Mouse (Mus musculus): ENCODE measurements around the gene Clec9a.

Gene Clec9a

DNA sequence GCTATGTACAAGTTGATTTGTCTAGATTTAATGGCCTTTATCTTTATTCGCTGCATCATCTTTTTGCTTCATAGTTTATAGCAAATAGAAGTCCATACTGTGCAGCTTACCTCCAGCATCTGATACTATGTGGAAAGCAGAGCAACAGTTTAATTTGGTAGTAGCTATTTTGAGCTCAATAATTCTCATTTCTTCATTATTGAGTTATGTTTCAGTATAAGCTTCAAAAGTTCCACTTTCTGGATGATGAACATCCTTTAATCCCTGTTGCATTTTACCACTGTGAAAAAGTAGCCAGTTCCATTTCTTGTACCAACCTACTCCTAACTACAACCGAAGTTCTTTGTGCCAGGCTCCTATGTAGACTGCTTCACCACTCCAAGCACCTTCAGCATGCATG, at the start of gene Clec9a:
Gene Clec9a, plus strand, starts transcription at position 301 of the 400 bp plus-strand sequence.
- DNase-seq: no peak

DNA sequence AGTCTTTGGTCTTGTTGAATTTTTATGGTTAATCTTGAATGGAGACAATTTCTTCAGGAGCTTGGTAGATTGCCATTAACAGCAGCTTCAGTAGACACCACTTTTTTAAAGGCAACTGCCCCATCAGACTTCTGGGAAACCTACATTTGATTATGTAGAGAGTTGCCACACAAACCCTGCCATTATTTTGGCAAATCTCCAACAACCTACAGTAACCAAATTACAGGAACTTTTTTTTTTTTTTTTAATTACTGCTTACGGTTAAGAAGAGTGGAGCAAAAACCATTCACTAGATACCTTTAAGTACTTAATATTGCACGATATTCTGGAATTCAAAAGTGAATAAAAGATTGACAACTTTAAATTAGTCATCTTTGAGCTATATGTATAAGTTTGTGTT, 49.1 kb upstream of the Clec9a start:
- DNase-seq: no peak

DNA sequence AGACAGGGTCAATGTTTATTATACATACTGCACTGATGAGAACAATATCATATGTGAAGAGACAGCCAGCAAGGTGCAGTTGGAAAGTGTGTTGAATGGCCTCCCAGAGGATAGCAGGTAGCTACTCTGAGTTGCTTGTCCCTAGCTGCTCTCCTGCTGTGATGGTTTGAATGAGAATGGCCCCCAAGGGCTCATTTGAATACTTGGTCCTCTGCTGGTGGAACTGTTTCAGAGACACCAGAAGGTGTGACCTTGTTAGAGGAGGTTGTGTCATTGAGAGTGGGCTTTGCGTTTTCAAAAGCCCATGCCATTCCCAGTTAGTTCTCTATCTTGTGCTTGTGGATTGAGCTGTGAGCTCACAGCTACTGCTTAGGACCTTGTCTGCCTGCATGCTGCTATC, 44.7 kb upstream of the Clec9a start:
- DNase-seq: no peak

DNA sequence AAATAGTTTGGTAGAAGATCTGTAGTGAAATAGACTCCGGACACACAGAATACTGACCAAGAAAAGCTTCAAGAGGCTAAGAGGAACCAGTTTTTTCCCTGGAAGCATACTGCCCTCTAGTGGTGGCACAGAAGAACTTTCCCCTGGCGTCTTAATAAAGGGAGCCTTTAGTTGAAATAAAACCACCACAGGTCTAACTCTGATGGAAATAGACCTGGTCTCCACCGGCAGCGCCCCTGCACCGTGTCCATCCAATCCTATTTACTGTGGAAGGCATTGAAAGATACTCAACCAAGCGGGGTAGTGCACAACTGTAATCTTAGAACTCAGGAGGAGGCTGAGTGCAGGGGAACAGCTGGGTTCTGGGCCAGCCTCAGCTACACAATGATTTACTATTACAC, 42.7 kb upstream of the Clec9a start:
- DNase-seq: peak; percentile 6

DNA sequence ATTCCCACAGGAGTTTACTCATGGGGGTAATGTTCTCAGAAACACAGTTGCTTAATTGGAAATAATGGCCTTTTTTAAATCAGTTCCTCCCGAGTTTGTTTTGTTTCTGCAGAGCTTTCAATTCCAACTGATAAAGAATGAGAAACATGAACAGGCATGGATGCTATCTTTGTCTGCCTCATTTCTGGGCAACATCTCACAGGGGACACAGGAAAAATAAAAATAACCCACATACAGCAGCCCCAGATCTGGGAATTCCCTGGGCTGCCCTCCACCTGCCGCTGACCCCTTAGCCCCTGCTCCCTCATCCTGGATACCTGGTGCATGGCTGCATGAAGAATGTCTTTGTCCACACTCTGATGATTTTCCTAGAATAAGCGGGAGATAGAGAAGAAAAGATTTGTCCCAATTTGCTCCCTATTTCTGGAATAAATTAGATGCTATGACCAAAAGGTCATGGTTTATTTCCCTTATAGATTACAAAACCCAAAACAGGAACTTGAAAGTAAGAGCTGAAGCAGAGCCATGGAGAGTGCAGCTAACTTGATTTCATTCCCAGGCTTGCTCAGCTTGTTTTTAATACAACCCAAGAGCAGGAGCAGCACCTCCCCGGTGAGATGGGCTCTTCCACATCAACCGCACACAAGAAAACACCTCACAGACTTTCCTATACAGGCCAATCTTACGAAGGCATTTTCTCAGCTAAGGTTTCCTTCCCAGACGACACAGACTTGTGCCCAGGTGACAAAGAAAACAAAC, 39.1 kb upstream of the Clec9a start:
- DNase-seq: no peak

DNA sequence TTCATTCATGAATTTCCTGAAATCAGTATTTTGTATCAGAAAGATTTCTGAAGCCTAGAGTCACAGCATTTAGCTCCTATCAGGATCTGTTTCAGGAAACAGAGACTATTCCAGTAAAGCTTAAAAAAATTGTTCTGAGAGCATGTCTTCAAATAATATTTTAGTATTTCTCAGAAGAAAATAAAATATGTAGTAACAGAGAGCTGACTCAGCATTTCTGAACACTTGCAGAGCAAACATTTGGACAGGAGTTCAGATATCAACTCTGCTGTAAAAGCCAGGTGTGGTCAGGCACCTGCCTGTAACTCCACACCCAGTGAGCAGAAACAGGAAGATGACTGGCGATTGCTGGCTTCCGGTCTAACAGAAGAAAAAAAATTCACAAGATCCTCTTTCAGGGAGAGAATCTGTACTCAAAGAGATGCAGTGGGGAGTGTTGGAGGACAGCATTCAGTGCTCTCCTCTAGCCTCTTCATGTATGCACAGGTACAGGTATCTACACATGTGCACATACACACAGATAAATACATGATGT, 33.7 kb upstream of the Clec9a start:
- no peak for DNase-seq

DNA sequence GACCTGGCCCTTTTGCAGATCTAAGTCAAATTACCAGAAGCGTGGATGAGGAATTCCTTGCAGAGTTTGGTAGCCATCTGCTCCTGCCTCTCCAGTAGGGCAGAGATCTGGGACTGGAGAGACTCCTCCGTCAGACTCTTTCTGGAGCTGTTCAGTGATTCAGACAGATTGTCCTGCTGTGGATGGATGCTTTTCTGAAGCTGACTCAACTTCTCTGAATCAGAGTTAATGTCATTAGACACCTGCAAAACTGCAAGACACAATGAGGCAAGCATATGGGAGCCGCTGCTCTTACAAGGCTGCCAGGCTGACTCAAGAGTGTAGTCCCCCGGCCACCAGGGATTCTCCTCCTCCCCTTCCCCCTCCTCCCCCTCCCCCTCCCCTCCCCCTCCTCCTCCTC, 28.2 kb upstream of the Clec9a start:
- DNase-seq: no peak

DNA sequence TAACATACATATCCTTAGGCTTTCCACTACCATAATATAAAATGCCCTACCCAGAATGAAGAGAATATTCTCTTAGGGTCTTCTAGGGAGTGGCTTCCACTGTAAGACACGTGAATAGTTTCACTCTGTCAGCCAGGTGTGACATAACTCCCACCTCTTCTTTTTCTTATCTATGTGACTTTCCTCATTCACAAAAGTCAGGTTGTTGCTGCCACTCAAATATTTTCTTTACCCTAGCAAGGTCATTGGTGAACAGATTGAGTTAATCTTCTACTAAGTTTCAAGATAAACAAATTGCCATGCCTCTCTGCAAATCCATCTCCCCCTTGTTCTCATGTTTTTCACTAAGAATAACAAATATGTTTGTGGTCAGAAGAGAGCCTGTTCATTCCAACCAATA, 26.9 kb upstream of the Clec9a start:
- no peak for DNase-seq

DNA sequence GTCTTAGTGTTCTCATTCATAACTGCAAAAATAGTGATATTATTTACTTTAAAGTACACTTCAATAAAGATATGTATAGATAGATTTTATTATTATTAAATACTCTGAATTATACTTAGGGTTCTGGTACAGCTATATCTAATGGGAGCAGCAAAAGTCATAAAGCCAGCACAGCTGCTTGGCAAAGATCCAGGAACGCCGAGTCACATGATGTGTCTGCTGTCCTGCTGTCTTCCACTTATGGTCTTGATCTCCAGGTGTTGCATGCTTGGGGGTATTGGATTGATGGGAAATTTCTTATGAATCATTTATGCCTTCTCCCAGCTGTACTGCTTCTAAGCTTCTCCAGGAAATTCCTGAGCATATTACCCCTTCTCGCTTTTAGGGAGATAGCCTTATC, 25.2 kb upstream of the Clec9a start:
- no peak for DNase-seq

DNA sequence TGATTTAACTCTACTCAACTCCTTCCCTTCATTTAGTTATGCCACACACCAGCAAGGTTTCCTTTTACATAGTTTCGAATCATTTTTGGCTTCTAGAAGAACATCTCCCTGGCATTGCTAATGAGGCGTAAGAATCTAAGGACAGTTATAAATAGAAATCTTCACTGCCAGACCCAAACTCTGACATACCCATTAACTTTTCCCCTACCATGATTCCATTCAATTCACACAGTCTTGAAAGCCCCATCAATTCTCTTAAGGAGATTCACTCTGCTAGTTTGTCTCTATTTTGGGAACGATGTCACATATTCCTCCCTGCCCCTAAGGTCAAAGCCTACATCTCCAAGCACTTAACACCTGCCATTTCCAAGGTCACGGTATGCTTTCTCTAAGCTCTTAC, 23.7 kb upstream of the Clec9a start:
- DNase-seq: no peak

DNA sequence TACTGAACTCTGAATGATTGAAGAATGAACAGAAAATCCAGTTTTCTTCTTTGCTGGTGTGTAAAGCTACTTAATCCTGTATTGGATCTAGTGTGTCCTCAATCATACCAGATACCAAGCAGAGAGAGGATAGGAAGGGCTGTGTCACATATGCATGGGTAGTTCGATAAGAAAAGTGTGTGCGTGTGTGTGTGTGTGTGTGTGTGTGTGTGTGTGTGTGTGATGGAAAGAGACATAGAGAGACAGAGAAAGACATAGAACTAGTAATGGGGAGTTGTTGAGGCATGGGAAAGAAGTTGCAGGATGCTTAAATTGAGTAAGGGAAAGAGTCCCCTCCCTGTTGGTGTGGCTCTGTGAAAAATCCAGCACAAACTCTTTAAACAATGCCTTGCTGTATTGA, 22.9 kb upstream of the Clec9a start, which contains the start of gene Clec12b:
Gene Clec12b, minus strand, starts transcription at position 101 of the 400 bp plus-strand sequence.
- DNase-seq: no peak

DNA sequence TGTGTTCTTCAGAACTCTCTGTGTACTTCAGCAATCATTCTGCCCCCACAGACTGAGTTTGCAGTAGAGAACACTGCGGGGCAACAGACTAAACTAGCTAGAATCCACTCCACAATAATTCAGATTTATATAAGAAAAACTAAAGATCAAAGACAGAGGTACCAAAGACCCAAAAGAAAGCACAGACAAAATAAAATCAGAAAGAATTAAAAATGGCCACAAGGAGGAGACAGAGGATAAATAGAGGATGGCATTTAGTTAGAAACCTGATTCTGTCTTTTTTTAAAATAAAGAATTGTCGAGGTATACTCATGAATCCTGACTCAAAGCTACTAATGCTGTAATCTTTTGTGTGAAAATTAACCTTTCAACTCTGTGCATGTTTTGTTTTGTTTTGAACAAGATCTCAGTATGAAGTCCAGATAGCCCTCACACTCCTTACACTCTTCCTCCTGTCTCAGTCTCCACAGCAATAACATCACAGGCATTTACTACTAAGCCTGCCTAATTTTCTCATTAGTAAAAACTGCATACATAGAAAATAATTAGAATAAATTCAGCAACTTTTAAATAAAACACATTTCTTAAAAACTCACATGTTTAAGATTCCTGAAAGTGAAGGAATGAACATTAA, 15.5 kb upstream of the Clec9a start:
- no peak for DNase-seq

DNA sequence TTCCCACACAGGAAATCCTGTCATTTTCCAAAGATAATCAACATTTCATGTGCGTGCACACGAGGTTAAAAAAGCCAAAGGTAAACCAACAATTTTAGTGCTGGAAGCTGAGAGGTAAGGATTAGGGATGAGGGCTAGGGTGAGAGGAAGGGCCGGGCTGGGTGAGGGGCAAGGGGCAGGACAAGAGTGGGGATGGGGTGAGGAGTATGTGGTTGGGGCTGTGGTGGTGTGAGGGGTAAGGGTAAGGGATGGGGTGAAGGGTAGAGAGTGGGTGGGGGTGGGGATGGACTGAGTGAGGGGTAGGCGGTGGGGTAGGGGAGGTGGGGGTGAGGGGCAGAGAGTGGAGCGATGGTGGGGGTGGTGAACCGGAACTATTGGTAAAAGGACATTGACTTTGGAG, 14.9 kb upstream of the Clec9a start:
- no peak for DNase-seq

DNA sequence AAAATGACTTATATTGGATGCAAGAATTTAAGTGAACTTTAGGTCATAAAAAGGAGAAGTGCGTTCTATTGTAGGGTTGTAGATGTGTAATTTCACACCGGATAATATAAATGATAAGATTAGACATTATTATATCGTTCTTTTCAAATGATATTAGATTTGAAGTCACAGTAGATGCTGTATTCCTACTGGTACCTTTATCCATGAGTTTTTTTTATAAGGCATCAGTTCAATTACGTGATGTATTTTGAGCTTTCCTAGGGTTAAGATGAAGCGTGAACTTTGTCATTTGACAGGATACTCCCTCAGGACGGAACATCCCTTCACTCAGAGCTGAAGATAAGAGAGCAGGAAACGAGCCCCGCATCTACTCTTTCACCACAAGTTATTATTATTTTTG, 11.7 kb upstream of the Clec9a start, which contains the start of gene Clec1b:
Gene Clec1b, plus strand, starts transcription at position 301 of the 400 bp plus-strand sequence.
- no peak for DNase-seq

DNA sequence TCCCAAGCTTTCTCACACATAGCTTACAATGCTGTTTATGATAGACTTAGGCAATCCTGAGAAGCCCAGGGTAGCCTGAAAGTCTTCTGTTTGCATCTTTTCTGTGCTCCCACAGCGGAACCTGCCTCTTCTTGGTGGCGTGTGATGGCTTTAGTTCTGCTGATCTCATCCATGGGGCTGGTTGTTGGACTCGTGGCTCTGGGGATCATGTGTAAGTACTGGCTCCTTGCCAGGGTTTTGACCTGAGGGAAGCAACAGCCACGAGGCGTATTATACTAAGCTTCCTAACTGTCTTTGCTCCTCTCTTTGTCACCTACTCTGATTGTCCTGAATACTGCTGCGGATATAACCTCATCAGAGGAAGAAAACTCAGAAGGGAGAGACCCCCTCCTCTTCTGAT, 8.7 kb upstream of the Clec9a start:
- no peak for DNase-seq

DNA sequence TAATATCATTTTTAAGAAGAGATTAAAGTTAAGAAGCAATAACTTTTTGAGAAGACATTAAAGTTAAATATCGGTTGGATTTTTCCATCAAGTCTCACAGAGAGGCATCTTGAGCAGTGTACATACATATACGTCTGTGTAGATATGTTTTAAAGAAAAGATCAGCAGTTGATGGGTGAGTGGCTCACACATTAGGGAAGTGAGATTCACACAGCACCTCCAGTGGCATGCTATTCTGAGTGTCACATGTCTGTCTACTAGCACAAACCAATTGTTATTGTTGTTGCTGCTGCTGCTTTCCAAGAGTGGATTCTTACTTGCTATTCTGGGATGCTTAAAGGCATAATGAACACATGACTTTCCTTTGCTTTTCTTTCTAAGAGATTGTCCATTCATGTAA, 6.3 kb upstream of the Clec9a start:
- DNase-seq: no peak

DNA sequence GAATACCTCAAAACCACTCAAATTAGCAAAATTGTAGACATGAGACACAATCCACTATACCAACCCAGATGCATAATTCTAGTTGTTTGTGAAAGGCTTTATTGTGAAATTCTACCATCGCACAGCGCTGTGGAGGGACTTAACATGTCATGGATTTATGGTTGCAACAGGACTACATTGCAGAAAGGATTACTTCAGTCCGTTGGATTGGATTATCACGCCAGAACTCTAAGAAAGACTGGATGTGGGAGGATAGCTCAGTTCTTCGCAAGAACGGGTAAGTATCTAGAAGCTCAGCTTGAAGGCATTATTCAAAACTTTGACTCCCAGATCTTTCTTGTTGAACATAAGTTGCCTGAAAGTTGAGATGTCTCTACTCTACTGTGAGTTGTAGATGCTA, 5.3 kb upstream of the Clec9a start:
- no peak for DNase-seq

DNA sequence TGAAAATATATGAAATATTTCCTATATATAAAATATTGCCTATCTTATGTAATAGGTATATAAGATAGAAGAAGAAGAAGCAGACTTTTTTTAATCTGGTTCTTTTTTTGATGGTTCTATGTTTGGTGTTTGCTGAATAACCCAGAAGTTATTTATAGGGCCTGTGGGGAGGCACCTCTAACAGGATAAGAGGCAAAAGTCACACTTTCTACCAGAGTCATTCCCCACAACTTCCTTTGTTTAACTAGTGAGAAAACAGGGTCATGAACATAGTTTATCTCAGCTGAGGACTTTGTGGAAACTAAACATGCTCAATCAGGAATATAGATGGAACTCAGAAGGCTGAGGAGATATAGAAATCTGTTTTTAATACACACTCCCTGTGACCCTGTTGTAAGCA, 2.7 kb upstream of the Clec9a start:
- no peak for DNase-seq

DNA sequence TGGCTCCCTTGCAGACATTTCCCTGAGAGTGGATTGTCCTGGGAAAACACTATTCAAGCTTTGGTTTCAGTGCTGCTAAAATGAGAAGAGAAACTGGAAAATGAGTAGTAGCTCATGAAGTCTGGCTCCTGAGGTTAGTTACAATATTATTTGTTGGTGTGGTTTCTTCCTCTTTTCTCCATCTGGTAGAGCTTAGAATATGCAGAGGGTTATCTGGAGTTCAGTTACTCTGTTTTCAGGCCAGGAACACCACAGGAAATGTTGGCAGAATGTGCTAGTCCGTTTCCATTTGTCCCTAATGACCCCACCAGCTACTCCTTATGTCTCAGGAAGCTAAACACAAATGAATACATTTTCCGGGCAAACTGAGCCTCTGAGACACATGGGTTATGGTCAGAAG, 1.3 kb upstream of the Clec9a start:
- no peak for DNase-seq

DNA sequence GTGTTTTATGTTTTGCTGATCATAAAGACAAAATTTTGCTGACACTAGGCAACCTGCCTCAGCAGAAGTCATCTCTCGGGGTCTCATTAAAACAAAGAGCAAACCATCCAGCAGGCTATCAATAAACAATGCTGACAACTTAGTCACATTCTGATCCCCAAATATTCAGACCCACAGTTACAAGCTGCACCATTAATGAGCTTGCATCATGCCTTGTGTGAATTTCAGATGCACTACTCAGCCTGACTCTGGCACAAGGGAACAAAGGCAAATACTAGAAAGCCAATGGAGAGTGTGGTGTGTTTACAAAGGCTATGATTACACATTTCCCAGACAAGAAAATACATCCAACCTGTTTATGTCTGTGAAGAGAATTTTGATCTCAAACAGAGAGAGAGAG, 5.5 kb downstream of the Clec9a start:
- DNase-seq: no peak

DNA sequence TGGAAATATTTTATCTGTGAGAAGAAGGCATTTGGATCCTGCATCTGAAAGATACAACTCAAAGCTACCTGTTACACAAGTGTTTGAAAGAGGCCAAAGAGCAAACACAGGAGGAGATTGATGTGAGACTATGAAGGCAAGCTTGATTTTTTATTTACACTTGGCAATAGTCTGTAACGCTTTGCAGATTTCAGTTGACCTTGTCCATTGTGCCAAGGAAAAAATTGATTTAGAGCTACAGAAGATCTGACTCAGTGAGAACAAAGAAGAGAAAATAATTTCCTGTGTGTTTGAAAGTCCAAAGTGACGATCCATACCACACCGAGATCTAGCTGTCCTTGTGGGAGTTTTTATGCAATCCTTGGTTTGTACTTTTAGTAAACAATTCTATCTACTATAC, 13.6 kb downstream of the Clec9a start:
- no peak for DNase-seq

DNA sequence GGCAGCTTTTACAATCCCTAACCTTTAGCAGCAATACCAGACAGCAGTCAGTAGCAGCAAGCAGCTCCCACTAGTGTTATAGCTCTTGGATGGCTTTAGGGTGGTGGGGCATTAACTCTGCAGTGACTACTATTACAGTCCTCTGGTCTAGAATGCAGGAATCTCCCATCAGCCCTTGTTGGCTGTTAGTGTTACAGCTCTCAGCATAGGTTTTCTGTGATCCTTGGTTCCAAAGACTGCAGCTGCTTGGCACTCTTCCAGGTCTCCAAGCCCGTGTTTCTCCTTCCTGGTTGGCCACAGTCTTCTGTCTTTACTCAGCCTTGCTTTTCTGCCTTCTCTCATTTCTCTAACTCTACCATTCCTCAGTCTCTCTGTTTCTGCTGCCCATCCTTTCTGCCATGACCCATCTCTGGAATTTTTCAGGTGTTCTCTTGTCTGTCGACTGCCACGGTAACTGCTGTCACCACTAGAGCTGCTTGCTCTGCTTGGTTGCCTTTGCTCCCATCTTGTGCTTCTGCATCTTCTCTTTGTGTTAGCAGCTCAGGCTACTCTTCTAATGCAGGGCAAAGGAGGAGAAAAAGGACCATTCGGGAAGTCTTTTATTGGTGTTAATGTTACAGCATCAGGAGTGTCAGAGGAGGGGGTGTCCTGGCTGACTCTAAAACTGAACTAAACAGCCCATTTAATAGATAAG, 14.5 kb downstream of the Clec9a start:
- no peak for DNase-seq

DNA sequence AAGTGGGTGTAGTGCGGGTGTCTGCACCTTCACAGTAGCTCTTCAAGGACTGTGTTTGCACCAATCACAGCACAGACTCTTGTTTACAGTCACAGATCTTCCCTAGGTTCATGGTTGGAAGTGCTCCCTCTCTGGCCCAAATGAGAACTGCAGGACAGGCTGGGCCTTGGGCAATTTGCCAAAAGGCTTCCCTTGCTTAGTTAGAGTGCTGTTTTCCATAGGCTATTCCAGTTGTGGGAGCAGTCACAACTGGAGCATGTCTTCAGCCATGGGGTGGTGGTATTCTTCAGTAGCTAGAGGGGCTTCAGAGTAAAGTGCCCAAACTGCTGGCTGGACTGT, 15.0 kb downstream of the Clec9a start:
- peak; percentile 40 for DNase-seq

DNA sequence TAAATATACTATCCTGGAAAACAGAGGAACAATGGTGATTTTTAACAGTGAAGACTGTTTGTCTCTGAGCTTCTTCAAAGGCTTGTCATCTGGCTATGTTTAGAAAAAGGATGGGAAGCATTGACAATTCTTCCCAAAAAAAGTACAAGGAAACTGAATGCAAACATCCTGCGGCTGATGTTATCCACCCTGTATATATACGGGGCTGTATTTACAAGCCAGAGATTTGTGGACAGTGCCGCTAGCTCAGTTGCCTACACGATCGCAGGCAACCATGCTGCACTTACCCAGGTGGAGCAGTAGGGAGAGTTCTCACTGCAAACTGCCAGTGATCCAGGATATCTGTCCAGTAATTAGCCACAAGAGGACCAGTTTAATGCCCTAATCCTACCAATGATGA, 16.6 kb downstream of the Clec9a start:
- DNase-seq: no peak
